Mouse (Mus musculus): Measurements from ENCODE around the gene 1700013G24Rik. TPM values are rescaled to one million over a fixed set of nuclear protein-coding genes. Genes with fewer than 3 reads are reported as not detected.

Gene 1700013G24Rik
- polyA plus RNA-seq, 1 experiment from 2014 or later = not detected

DNA sequence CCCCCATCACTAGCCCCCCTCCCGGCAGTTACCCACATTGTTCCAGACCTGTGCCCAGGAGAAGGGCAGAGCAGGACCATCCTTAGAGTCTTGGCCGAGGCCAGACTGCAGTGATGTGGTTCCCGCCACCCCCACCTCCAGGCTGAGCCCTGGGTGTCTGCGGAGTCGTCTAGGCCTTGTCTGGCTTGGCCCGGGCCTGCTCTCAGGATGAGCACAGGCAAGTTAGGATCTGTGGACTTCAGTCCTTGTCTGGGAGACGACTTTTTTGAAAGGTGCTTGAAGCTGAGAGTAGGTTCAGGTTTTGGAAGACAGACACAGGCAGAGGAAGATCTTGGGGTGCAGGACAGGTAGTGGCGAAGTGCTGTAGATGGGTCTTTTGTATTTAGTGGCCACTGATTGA is 18.2 kb downstream of the 1700013G24Rik start:
- WGBS = 78% methylated on average over 8 of the region's 8 CpGs
- peaks cover 4% of the 10 kb centered on the region; the same call in 1 of the 2 replicates for H3K27me3 ChIP-seq
- H3K36me3 ChIP-seq = no peaks in the 10 kb centered on the region
- no peak overlapping the region for H3K9ac ChIP-seq (replicated peaks)
- ATAC-seq (replicated peaks) = no peak
- H3K9me3 ChIP-seq = no peaks in the 10 kb centered on the region
- no peak overlapping the region for H3K4me2 ChIP-seq (replicated peaks)
- no peak overlapping the region for H3K27ac ChIP-seq (replicated peaks)
- H3K4me1 ChIP-seq = peaks cover 24% of the 10 kb centered on the region
- no peak overlapping the region for H3K4me3 ChIP-seq

DNA sequence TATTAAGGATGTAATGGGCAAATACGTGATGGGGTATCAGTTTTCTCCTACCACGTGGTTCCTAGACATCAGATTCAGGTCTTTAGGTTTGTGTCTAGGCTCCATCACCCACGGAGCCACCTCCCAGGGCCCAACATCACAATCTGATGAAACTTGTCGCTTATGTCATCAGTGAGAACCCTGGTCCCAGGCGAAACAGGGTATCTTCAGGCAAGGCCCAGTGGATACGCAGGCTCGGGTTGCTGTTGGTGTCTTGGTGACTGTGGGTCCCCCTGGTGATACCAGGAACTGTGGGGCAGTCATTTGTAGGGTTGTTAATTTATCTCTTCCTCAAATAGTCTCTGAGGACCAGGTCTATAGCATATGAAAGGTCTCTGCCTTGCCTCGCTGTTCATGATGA is 20.2 kb downstream of the 1700013G24Rik start:
- 92% methylated on average over 8 of the region's 8 CpGs for WGBS
- Histone ChIP-seq H3K36me3 (no peaks in the 10 kb centered on the region), H3K27me3 (peaks cover 4% of the 10 kb centered on the region; the same call in 1 of the 2 replicates), H3K9me3 (no peaks in the 10 kb centered on the region), H3K4me2 (replicated peaks) (no peak overlapping the region), H3K27ac (replicated peaks) (no peak overlapping the region), H3K4me1 (peaks cover 28% of the 10 kb centered on the region), H3K9ac (replicated peaks) (no peak overlapping the region), H3K4me3 (no peak overlapping the region)
- ATAC-seq (replicated peaks) = no peak

DNA sequence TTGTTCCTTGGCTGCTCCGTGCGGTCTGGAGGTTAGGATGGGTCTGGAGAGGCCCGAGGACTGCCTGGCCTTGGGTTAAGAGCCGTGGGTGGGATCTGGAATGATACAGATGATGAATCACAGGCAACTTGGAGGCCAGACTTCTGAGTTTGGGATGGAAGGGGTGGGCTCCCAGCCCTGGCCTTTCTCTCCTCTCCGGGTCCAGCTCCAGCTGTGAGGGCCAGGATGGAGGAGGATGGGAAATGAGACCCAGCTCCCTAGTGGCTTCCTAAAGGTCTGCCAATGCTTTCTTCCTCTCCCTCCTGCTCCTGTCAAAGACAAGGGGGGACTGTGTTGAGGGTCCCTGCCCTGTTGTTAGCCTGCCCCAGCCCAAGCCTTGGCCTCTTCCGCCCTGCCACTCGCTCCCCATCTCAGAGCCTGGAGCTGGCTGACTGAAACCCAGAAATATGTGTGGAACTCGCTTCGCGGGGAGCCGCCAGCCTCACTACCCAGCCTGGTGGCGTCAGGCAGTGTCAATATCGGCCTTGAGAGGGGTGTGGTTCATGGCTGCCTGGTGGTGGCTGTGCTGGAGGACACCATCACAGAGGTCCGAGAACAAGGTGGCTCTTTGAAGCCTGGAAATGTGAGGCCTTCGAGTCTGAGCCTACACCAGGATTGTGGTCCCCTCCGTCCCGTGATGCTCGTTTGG is 20.8 kb downstream of the 1700013G24Rik start:
- 84% methylated on average over 18 of the region's 18 CpGs for WGBS
- H3K4me3 ChIP-seq = no peak overlapping the region
- H3K27me3 ChIP-seq = peaks cover 4% of the 10 kb centered on the region; the same call in 1 of the 2 replicates
- no peaks in the 10 kb centered on the region for H3K36me3 ChIP-seq
- ATAC-seq (replicated peaks) = no peak
- no peak overlapping the region for H3K9ac ChIP-seq (replicated peaks)
- H3K27ac ChIP-seq (replicated peaks) = no peak overlapping the region
- H3K4me1 ChIP-seq = peaks cover 22% of the 10 kb centered on the region
- no peak overlapping the region for H3K4me2 ChIP-seq (replicated peaks)
- no peaks in the 10 kb centered on the region for H3K9me3 ChIP-seq

DNA sequence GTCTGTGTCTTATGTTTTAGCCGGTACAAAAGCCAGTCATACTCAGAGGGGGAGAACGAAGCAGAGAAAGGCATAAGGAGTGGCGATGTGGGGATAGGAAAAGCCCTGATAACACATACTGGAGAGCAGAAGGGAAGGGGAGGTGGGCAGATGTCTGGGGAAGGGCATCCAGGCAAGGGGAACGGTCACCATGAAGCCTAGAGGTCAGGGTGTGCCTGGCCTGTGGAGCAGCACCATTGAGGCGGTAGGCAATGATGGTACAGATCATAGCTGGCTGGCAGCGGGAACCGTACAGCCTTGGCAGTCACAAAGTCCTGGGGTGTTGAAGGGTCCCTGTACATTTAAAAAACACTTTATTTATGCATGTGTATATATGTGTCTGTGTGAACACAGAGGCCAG is 21.6 kb downstream of the 1700013G24Rik start:
- H3K36me3 ChIP-seq = no peaks in the 10 kb centered on the region
- H3K4me3 ChIP-seq = no peak overlapping the region
- no peak overlapping the region for H3K4me2 ChIP-seq (replicated peaks)
- peaks cover 2% of the 10 kb centered on the region; the same call in 1 of the 2 replicates for H3K27me3 ChIP-seq
- WGBS = 94% methylated on average over 7 of the region's 7 CpGs
- peaks cover 13% of the 10 kb centered on the region for H3K4me1 ChIP-seq
- H3K9ac ChIP-seq (replicated peaks) = no peak overlapping the region
- no peak for ATAC-seq (replicated peaks)
- H3K9me3 ChIP-seq = no peaks in the 10 kb centered on the region
- H3K27ac ChIP-seq (replicated peaks) = no peak overlapping the region

- H3K9ac ChIP-seq (replicated peaks) = no peak overlapping the region
- no peak overlapping the region for H3K27ac ChIP-seq (replicated peaks)
- no peak overlapping the region for H3K4me3 ChIP-seq
- H3K4me2 ChIP-seq (replicated peaks) = no peak overlapping the region
- H3K27me3 ChIP-seq = no peaks in the 10 kb centered on the region
- 88% methylated on average over 13 of the region's 13 CpGs for WGBS
- no peaks in the 10 kb centered on the region for H3K36me3 ChIP-seq
- H3K4me1 ChIP-seq = peaks cover 15% of the 10 kb centered on the region
- no peaks in the 10 kb centered on the region for H3K9me3 ChIP-seq
- no peak for ATAC-seq (replicated peaks)
These were observed 22.4 kb downstream of the 1700013G24Rik start for GRCm38 (mm10) chr4:137475271-137476050.

DNA sequence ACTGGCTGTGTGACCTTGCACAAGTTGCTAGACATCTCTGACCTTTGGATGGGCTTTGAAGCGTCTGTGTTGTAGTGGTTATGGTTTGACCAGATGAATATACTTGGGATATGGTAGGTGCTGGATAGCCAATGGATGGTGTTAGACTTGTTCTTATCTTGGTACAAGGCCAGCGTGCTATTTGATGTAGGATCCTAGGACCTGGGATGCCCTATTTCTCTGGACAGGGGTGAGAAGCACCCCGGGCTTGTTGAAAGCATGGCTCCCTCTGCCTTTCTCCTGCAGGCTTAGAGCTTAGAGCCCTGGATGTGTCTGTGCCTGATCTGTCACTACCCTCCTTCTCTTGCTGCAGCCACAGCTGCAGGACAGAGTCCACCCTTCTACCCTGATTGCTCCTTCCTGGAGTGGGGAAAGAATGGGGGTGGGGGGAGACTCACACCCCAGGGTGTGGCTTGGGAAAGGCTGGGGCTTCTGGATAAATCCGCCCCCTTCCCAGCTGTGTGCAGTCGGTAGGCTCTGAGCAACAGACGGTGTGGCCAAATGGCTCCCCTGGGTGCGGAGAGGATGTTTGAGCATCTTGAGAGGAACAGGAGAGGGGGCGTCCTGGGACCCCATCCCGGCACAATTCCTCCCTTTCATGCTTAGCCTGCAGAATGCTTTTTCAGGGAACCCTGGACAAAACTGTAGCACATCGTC is 23.1 kb downstream of the 1700013G24Rik start:
- 44% methylated on average over 10 of the region's 10 CpGs for WGBS
- no peaks in the 10 kb centered on the region for H3K27me3 ChIP-seq
- no peaks in the 10 kb centered on the region for H3K9me3 ChIP-seq
- no peak overlapping the region for H3K4me3 ChIP-seq
- H3K9ac ChIP-seq (replicated peaks) = no peak overlapping the region
- no peak overlapping the region for H3K27ac ChIP-seq (replicated peaks)
- no peak for ATAC-seq (replicated peaks)
- H3K36me3 ChIP-seq = no peaks in the 10 kb centered on the region
- H3K4me1 ChIP-seq = peaks cover 17% of the 10 kb centered on the region
- H3K4me2 ChIP-seq (replicated peaks) = no peak overlapping the region; the same call in 1 of the 2 replicates

GRCm38 (mm10) chr4:137476761-137477237 is 23.7 kb downstream of the 1700013G24Rik start:
- no peaks in the 10 kb centered on the region for H3K36me3 ChIP-seq
- no peak for ATAC-seq (replicated peaks)
- H3K27me3 ChIP-seq = no peaks in the 10 kb centered on the region
- no peaks in the 10 kb centered on the region for H3K9me3 ChIP-seq
- no peak overlapping the region for H3K9ac ChIP-seq (replicated peaks)
- H3K27ac ChIP-seq (replicated peaks) = no peak overlapping the region
- whole genome bisulfite sequencing = 30% methylated on average over 16 of the region's 17 CpGs
- no peak overlapping the region for H3K4me3 ChIP-seq
- no peak overlapping the region; the same call in 1 of the 2 replicates for H3K4me2 ChIP-seq (replicated peaks)
- peaks cover 17% of the 10 kb centered on the region for H3K4me1 ChIP-seq

- Histone ChIP-seq H3K4me3 (no peak overlapping the region), H3K9me3 (no peaks in the 10 kb centered on the region), H3K36me3 (no peaks in the 10 kb centered on the region), H3K27me3 (no peaks in the 10 kb centered on the region), H3K27ac (replicated peaks) (no peak overlapping the region), H3K4me1 (peaks cover 17% of the 10 kb centered on the region), H3K9ac (replicated peaks) (no peak overlapping the region), H3K4me2 (replicated peaks) (no peak overlapping the region)
- WGBS = 58% methylated on average over 6 of the region's 6 CpGs
- ATAC-seq (replicated peaks) = no peak
These were observed 24.5 kb downstream of the 1700013G24Rik start for GRCm38 (mm10) chr4:137477611-137478010.

GRCm38 (mm10) chr4:137478306-137478705 is 25.2 kb downstream of the 1700013G24Rik start:
- ATAC-seq (replicated peaks) = no peak
- H3K27ac ChIP-seq (replicated peaks) = no peak overlapping the region
- peaks cover 17% of the 10 kb centered on the region for H3K4me1 ChIP-seq
- H3K9ac ChIP-seq (replicated peaks) = no peak overlapping the region
- H3K36me3 ChIP-seq = no peaks in the 10 kb centered on the region
- no peaks in the 10 kb centered on the region for H3K27me3 ChIP-seq
- H3K4me3 ChIP-seq = no peak overlapping the region
- 56% methylated on average over 5 of the region's 5 CpGs for WGBS
- no peak overlapping the region for H3K4me2 ChIP-seq (replicated peaks)
- H3K9me3 ChIP-seq = no peaks in the 10 kb centered on the region

GRCm38 (mm10) chr4:137479757-137480156 is 26.7 kb downstream of the 1700013G24Rik start:
- WGBS = 9% methylated on average over 6 of the region's 6 CpGs
- no peak for ATAC-seq (replicated peaks)
- Histone ChIP-seq H3K27me3 (no peaks in the 10 kb centered on the region), H3K36me3 (no peaks in the 10 kb centered on the region), H3K4me1 (peaks cover 23% of the 10 kb centered on the region), H3K27ac (replicated peaks) (no peak overlapping the region), H3K4me2 (replicated peaks) (no peak overlapping the region), H3K9me3 (no peaks in the 10 kb centered on the region), H3K9ac (replicated peaks) (no peak overlapping the region), H3K4me3 (no peak overlapping the region)

GRCm38 (mm10) chr4:137480191-137480992 is 27.3 kb downstream of the 1700013G24Rik start:
- H3K9me3 ChIP-seq = no peaks in the 10 kb centered on the region
- no peak for ATAC-seq (replicated peaks)
- no peak overlapping the region for H3K4me2 ChIP-seq (replicated peaks)
- no peaks in the 10 kb centered on the region for H3K36me3 ChIP-seq
- H3K27me3 ChIP-seq = no peaks in the 10 kb centered on the region
- no peak overlapping the region for H3K4me3 ChIP-seq
- no peak overlapping the region for H3K9ac ChIP-seq (replicated peaks)
- H3K27ac ChIP-seq (replicated peaks) = no peak overlapping the region
- WGBS = 30% methylated on average over 18 of the region's 19 CpGs
- peaks cover 25% of the 10 kb centered on the region for H3K4me1 ChIP-seq

Data from forebrain, embryonic 15.5 days (tissue).